Mouse (Mus musculus): ENCODE results near the gene Gipc3. TPM values are rescaled to one million over a fixed set of nuclear protein-coding genes. Genes with fewer than 3 reads are reported as not detected.

Gipc3 gene
- total RNA-seq, 1 experiment from 2014 or later: 0.10 TPM

DNA sequence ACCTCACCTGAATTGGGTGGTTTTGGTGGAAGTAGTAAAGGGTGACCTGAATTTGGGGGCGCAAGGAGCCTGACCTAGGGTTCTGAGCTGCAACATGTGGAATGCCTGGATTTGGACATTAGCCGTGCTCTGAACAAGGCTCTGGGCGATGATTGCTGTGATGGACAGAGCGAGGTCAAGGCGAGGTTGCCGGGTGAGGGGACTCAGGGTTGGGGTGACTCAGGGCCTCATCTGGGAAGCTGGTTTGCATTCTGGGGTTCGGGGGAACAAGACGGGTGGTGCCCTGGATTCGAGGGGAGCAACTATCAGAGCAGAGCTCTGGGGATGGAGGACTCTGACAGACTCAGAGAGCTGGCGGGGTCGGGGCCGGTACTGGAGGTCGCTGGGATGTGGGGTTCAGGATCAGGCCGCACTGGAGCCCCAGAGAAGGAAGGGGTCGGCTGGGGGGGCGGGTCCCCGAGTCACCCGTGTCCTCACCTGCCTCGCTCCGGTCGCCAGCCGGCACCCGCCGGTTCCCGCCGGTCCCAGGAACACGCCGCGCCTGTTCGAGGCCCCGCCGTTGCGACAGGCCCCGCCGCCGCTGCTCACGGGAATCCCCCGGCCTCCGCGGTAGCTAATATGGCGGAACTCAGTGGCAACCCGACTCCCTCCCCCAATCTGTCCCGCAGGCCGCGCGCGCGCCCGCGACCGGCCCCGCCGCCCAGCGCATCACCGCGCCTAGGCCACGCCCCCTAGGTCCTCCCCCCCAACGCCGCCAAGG lies 34.9 kb upstream of the Gipc3 start, which contains the start of gene Fzr1:
TSS of gene Fzr1 (minus strand) at position 724 of the 760 bp plus-strand sequence.
- no peak for ATAC-seq (replicated peaks in 1 of 2; ENCODE audit: insufficient read depth in 1 of 2, low FRiP score in 2 of 2, low TSS enrichment in 1 of 2, low read depth in 1 of 2, poor library complexity in 2 of 2, severe bottlenecking in 2 of 2)

DNA sequence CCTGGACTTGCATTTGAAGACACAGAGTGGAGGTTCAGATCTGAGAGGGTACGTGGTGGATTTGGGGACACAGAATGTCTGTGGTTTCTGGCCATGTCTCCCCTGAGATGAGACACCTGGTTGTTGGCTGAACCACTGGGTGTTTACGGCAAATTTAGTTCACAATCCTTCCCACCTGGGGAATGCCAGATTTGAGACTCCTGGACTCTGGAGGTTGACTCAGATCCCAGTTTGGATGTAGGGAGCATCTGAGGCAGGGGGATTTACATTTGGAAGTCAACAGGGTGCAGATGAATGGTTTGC lies 34.2 kb upstream of the Gipc3 start:
- no peak for ATAC-seq (replicated peaks in 1 of 2; ENCODE audit: insufficient read depth in 1 of 2, low FRiP score in 2 of 2, low TSS enrichment in 1 of 2, low read depth in 1 of 2, poor library complexity in 2 of 2, severe bottlenecking in 2 of 2)

DNA sequence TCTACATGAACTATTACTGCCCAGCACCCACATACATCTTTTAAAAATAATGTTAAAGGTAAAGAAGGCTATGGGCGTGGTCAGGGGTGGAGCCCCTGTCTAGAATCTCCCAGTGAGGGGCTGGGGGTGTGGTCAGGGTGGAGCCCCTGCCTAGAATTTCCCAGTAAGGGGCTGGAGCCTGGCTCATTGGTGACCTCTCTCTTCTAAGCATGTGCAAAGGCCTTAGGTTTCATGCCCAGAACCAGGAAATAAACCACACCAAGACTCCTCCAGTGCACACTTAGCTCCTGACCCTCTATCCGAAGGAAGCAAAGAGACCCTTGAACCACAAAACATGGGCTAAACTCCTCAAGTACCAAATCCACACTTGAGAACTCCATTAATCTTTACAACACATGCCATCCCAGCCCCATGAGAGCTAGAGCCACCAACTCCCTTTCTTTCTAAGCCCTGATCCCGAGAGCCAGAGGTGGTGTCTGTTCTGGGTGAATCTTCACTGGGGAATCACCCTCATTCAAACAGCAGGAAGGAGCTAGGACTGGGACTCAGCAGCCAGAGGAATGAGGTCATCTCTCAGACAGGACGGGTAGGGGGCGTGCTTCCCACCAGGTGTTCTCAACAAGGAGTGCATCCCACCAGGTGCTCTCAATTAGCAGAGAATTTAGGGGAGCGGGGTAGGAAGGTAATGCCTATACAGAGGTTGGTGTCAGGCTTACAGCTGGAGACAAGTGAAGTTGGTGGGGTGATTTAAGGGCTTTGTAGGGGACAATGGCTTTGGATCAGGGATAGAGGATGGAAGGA lies 33.7 kb upstream of the Gipc3 start:
- ATAC-seq (replicated peaks in 1 of 2; ENCODE audit: insufficient read depth in 1 of 2, low FRiP score in 2 of 2, low TSS enrichment in 1 of 2, low read depth in 1 of 2, poor library complexity in 2 of 2, severe bottlenecking in 2 of 2): no peak

DNA sequence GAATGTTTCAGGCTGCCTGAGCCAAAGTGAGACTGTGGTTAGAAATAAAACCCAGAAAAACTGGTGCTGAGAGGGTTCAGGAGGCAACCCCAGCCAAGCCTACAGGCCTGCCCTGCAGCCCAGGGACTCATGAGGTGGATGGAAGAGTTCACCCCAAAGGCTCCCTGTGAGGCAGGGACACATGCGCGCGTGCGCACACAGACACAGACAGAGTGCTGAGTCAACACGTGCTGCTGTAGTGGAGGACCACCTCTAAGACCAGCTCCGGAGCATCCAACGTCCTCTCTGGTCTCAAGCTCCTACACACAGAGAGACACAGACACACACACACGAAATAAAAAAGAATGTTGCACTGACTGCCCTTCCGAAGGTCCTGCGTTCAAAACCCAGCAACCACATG lies 32.3 kb upstream of the Gipc3 start:
- no peak for ATAC-seq (replicated peaks in 1 of 2; ENCODE audit: insufficient read depth in 1 of 2, low FRiP score in 2 of 2, low TSS enrichment in 1 of 2, low read depth in 1 of 2, poor library complexity in 2 of 2, severe bottlenecking in 2 of 2)

DNA sequence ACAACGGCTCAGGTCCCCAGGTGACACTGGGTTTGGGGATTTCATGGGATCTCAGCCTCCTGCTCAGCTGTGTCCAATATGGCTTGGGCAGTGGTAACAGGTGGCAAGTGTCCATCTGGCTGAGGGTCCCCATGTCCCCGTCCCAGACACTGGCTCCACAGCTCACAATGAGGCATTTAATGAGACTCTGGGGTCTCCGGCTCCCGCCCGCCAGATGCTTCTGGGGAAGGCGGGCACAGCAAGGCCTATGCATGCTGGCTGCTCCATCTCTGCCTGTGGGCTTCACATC lies 24.1 kb upstream of the Gipc3 start:
- no peak for ATAC-seq (replicated peaks in 1 of 2; ENCODE audit: insufficient read depth in 1 of 2, low FRiP score in 2 of 2, low TSS enrichment in 1 of 2, low read depth in 1 of 2, poor library complexity in 2 of 2, severe bottlenecking in 2 of 2)

DNA sequence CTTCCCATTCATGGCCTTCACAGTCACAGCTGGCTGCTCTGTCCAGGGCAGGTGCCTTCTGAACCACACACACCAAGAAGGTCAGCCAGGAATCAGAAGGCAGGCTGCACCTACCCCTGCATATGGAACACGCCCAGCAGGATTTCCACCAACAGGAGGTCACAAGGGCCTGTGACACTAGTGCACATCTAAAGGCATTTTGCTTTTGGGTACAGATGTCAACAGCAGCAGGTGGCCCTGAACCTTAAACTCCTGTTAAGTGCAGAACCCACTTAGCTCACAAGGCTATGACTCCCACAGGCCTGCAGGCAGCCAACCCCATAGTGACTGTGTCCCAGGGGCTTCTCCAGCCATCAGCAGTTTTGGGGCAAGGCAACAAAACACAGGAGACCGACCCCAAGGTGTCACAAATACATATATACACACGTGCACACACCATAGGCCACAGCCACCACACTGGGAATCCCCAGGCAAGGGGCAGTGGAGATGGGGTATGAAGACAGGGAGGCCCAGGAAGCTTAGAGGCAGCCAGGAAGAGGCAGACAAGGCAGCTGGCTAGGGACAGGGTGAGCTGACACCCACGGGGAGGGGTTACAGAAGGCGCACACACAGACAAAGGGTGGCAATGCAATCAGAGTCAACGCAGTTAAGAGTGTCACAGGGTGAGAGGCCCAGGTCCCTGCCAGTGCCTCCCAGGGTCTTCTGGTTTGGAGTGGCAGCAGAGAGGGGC lies 23.6 kb upstream of the Gipc3 start:
- ATAC-seq (replicated peaks in 1 of 2; ENCODE audit: insufficient read depth in 1 of 2, low FRiP score in 2 of 2, low TSS enrichment in 1 of 2, low read depth in 1 of 2, poor library complexity in 2 of 2, severe bottlenecking in 2 of 2): no peak

DNA sequence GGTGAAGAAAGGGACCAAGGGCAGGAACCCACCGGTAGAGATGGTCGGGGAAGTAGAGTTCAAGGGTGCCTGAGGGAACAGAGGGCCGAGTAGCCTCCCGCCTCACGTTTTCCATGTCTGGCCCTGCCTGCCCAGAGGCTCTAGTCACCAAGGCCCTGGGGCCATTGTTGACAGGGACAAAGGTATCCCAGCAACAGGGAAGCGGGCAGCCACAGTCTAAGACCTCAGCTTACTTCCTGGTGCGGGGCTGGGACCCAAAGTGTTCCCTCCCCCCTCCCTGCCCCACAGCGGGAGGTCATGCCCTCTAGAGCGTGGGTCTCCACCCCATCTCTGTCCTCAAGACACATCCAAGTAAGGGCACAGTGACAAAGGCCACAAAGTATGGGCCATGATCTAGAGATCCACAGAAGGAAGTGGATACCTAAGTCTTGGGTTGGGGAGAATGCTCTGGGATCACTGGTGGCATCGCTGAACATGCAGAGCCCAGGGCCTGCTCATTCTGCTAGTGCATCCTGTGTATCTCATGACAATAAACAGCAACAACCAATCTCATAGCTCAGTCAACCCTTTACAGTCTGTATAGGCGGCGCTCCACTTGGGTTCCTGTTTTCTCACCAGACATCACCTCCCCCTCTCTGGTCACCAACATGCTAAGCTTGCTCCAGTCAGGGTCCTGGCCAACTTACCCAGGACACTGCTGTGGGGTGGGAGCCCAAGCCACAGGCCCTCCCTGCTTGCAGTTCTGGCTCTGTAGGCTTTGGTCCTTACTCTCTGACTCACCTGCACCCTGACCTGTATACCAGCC lies 22.8 kb upstream of the Gipc3 start, which contains the start of gene 4930404N11Rik:
TSS of gene 4930404N11Rik (minus strand) at position 145 of the 805 bp plus-strand sequence.
- ATAC-seq (replicated peaks in 1 of 2; ENCODE audit: insufficient read depth in 1 of 2, low FRiP score in 2 of 2, low TSS enrichment in 1 of 2, low read depth in 1 of 2, poor library complexity in 2 of 2, severe bottlenecking in 2 of 2): peak; percentile 15 to 30; a peak in 2 of 4 replicates

DNA sequence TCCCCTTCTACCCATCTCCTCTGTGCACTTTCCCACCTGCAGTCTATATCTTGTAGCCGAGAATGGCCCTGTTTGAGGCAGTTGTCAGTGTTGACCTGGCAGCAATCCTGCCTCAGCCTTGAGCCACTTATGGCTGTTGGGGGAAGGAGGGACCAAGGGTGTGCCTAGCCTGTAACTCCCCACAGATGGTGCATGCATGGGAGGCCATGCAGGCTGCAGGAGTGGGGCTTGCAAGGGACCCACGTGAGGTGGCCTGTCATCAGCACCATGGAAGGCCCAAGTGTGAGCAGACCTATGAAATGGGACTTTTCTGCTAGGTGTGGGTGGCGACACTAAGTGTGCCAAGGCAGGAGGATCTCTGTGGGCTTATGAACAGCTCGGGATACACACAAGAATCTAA lies 22.0 kb upstream of the Gipc3 start:
- no peak for ATAC-seq (replicated peaks in 1 of 2; ENCODE audit: insufficient read depth in 1 of 2, low FRiP score in 2 of 2, low TSS enrichment in 1 of 2, low read depth in 1 of 2, poor library complexity in 2 of 2, severe bottlenecking in 2 of 2)

DNA sequence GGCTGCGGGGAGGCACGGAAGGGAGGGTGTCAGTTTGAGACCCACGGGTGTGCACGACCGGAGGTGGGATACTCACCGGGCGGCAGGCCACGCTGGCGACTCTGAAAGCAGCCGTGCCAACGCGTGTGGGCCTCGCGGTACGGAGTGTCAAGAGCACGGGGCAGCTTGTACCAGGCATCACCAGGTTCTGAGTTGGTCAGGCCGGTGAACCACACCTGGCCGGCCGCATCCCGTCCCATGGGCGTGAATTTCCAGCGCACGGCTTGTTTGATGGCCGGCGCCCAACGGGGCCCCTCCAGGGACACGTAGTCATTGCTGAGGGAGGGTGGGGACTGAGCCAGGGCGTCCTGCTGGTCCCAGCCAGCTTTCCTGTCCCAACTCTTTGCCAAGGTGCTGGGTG lies 21.6 kb upstream of the Gipc3 start:
- no peak for ATAC-seq (replicated peaks in 1 of 2; ENCODE audit: insufficient read depth in 1 of 2, low FRiP score in 2 of 2, low TSS enrichment in 1 of 2, low read depth in 1 of 2, poor library complexity in 2 of 2, severe bottlenecking in 2 of 2)

DNA sequence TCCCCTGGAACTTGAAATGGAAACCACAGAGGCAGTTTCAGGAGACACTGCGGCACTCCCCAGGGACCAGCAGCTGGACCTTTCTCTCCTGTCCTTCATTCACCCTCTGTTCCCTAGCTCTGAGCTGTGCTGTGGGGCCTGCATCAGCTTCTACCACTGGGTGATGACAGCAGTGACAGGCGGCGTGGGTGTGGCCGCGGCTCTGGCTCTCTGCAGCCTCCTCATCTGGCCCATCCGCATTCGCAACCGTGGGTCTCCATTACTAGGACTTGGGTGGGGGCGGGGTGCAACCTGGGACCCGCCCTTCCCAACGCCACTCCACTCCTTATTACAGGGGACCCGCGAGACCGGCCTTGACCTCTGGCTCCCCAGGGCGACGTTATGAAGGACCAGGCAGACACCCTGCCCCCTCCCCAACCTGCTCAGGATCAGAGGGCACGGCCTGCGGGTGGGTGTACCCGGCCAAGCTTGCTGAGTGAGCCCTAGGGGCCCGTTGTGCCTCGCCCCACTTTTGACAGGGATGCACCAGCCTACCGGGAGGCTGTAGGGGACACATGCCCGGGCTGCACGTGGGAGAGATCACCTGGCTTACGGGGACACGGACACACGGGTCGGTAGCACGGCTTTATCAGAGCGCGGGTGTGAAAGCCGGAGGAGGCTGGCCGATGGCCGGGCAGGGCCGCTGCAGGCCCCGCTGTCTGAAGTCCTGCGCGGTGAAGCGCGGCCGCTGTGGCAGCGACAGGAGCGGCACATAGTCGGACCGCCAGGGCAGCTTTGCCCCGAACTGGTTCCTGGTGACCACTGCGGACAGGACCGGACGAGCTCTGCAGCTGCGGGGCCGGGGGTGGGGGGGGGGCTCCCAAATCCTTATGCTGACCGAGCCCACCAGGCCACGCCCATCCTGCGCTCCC lies 20.6 kb upstream of the Gipc3 start:
- ATAC-seq (replicated peaks in 1 of 2; ENCODE audit: insufficient read depth in 1 of 2, low FRiP score in 2 of 2, low TSS enrichment in 1 of 2, low read depth in 1 of 2, poor library complexity in 2 of 2, severe bottlenecking in 2 of 2): no peak

DNA sequence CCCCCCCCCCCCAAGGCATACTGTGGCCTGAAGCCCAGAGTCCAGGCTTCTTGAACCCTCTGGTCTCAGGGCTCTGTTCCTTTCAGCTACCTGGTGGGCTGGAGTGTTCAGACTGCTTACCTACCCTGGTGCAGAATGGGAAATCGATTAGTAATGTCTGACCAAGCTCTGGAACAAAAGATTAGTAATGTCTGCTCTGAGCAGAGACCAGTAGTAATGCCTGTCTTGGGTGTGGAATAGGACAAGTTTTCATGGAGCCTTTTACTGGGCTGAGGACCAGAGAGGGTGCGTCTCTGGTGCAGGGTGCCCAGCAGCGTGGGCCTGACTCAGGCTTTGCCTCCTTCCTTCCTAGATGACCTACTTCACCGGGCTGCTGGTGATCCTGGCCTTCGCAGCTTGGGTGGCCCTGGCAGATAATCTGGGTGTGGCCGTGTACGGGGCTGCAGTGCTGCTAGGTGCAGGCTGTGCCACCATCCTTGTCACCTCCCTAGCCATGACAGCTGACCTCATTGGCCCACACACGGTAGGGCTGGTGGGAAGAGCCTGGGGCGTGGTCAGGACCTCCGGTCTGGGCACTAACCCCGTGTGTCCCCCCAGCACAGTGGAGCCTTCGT lies 19.4 kb upstream of the Gipc3 start:
- ATAC-seq (replicated peaks in 1 of 2; ENCODE audit: insufficient read depth in 1 of 2, low FRiP score in 2 of 2, low TSS enrichment in 1 of 2, low read depth in 1 of 2, poor library complexity in 2 of 2, severe bottlenecking in 2 of 2): no peak

DNA sequence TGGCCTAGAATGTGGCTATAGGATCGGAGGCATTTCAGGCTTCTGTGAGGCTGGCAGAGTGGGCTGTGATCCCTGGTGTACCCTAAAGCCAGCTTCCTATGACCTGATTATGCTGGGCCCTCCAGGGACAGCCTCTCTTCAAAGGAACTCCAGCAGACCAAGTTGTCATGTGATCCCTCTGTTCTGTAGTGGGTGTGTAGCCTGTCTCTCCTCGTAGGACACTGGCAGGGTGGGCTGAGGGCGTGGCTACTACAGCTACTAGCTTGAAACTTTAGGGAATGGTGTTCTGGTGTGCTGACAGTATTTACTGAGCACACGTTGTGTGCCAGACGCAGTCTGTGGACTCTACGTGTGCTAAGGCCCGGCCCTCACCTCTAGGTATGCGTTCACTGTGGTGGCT lies 17.7 kb upstream of the Gipc3 start:
- no peak for ATAC-seq (replicated peaks in 1 of 2; ENCODE audit: insufficient read depth in 1 of 2, low FRiP score in 2 of 2, low TSS enrichment in 1 of 2, low read depth in 1 of 2, poor library complexity in 2 of 2, severe bottlenecking in 2 of 2)

DNA sequence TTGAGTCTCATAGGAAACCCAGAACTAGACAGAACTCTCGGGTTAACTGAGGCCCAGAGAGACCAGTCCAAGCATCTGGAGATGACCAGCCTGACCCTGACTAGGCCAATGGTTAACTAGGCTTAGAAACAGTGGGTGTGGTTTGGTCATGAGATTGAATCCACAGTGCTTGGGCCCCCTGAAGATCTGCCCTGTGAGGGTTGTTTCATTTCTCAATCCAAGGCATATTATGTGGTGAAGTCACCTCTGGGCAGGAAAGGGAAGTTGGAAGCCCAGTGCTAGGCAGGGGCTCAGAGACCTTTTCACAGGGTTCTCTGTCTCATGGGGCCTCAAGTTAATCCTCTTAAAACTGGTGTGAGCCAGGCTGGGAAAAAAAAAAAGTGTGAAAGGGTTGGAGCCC lies 15.8 kb upstream of the Gipc3 start:
- peak; percentile 30 to 32; a peak in 3 of 4 replicates for ATAC-seq (replicated peaks in 1 of 2; ENCODE audit: insufficient read depth in 1 of 2, low FRiP score in 2 of 2, low TSS enrichment in 1 of 2, low read depth in 1 of 2, poor library complexity in 2 of 2, severe bottlenecking in 2 of 2)

DNA sequence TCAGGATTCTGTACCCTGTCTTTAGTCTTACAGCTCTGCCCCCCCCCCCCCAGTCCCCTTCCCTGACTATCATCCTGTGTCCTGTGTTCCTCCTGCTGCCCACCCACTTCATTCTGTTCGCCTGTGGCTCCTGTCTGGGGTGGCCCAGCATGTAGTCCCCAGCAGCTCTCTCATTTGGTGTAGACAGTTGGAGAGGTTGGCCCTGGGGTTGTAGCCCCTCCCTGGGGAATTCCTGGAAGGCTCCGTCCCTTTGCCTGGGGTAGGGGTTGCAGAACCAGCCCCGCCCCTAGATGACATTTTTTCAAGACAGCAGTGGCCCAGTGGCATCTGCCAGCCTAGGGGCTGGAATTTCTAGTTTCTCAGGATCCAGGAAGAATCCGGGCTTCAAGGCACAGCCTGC lies 15.1 kb upstream of the Gipc3 start:
- no peak for ATAC-seq (replicated peaks in 1 of 2; ENCODE audit: insufficient read depth in 1 of 2, low FRiP score in 2 of 2, low TSS enrichment in 1 of 2, low read depth in 1 of 2, poor library complexity in 2 of 2, severe bottlenecking in 2 of 2)

DNA sequence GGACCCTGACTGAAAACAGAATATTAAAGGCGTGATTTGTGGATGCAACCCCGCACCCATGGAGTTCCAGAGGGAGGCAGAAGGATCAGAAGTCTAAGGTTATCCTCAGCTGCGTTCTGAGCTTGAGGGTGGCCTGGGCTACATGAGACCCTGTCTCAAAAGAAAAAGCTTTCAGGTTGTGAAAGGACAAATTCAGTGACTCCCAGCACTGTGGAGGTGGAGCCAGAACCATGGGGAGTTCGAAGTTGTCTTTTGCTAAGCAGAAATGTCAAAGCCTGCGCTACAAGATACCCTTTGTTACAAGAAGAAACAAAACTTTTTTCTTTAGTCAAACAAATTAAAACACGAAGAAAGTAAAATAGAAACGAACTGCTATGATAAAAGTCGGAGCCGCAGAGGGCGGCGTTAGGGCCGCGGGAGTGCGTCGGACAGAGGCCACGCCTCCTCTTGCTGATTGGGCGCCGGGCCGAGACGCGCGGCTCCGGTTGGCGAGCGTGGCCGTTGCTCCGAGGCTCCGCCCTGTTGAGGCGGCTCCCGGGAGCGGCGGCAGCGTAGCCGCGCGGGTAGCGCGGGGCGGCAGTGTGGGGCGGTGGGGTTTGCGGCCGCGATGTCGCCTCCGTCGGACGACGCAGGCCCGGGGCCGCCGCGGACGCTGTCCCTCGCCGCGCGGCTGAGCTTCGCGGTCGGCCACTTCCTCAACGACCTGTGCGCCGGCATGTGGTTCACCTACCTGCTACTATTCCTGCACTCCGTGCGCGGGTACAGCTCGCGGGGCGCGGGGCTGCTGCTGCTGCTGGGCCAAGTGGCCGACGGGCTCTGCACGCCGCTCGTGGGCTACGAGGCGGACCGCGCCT lies 14.2 kb upstream of the Gipc3 start, which contains the start of gene Mfsd12:
TSS of gene Mfsd12 (plus strand) at position 501 of the 854 bp plus-strand sequence.
- peak; percentile 60 to 83 for ATAC-seq (replicated peaks in 1 of 2; ENCODE audit: insufficient read depth in 1 of 2, low FRiP score in 2 of 2, low TSS enrichment in 1 of 2, low read depth in 1 of 2, poor library complexity in 2 of 2, severe bottlenecking in 2 of 2)
